Mouse (Mus musculus) liver, adult (tissue): ENCODE measurements around the gene Timm13.

Source experiments
- GATA4 ChIP-seq: IDR thresholded peaks from 2 replicates; pipeline ENCODE4 v1.6.1; 2014; ENCODE audit warnings: mild to moderate bottlenecking, low read length; ENCODE audit not compliant: insufficient replicate concordance

The Timm13 gene

GRCm38 (mm10) chr10:80900318-80901247, at the start of gene Timm13:
Gene Timm13 (minus strand): TSS chr10:80900969.
- TF ChIP-seq GATA4 = no peak

- TF ChIP-seq GATA4 = no peak
Observed at GRCm38 (mm10) chr10:80950314-80950713, 49.5 kb upstream of the Timm13 start.

GRCm38 (mm10) chr10:80949081-80949480, 48.3 kb upstream of the Timm13 start:
- TF ChIP-seq GATA4 = no peak

- no peak for TF ChIP-seq GATA4
Observed at GRCm38 (mm10) chr10:80948570-80948969, 47.8 kb upstream of the Timm13 start.

- TF ChIP-seq GATA4 = no peak
Observed at GRCm38 (mm10) chr10:80947802-80948201, 47.0 kb upstream of the Timm13 start.

- no peak for TF ChIP-seq GATA4
Observed at GRCm38 (mm10) chr10:80946684-80947437, 46.1 kb upstream of the Timm13 start.

- no peak for TF ChIP-seq GATA4
Observed at GRCm38 (mm10) chr10:80944231-80944630, 43.5 kb upstream of the Timm13 start.

GRCm38 (mm10) chr10:80943701-80944100, 42.9 kb upstream of the Timm13 start:
- TF ChIP-seq GATA4 = no peak

GRCm38 (mm10) chr10:80942919-80943318, 42.1 kb upstream of the Timm13 start:
- no peak for TF ChIP-seq GATA4

GRCm38 (mm10) chr10:80940988-80941347, 40.2 kb upstream of the Timm13 start:
- no peak for TF ChIP-seq GATA4

GRCm38 (mm10) chr10:80940320-80940987, 39.7 kb upstream of the Timm13 start:
- no peak for TF ChIP-seq GATA4

GRCm38 (mm10) chr10:80939671-80940070, 38.9 kb upstream of the Timm13 start:
- no peak for TF ChIP-seq GATA4

GRCm38 (mm10) chr10:80938831-80939550, 38.2 kb upstream of the Timm13 start:
- no peak for TF ChIP-seq GATA4

- TF ChIP-seq GATA4 = no peak
Observed at GRCm38 (mm10) chr10:80937646-80938045, 36.9 kb upstream of the Timm13 start.

- TF ChIP-seq GATA4 = no peak
Observed at GRCm38 (mm10) chr10:80936810-80937164, 36.0 kb upstream of the Timm13 start.

GRCm38 (mm10) chr10:80936135-80936809, 35.5 kb upstream of the Timm13 start:
- TF ChIP-seq GATA4 = no peak
